Mouse (Mus musculus): ENCODE results near the gene Pphln1.

DNA sequence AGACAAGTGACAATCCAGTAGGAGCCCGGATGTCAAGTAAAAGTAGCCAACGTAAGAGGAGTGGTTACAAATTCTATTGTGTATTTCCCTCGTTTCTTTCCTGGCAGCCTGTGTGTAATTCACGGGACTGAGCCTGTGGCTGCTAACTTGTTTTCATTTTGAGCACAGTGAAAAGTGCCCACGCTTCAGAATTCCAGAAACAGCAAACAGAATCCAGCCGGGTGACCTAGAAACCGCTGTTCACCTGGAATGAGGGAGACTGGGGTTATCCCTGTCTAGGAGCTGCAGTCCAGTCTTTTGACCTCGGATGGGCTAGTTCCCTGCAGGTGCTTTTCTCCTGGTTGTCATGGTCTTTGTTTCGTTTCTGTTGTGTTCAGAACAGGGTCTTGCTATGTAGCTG, 117.2 kb downstream of the Pphln1 start:
- TF ChIP-seq CTCF (IDR thresholded peaks at IDR 0.05; ENCODE audit: borderline replicate concordance, control insufficient read depth, extremely low read depth, insufficient read depth, low read length, poor library complexity): no peak
- no peak for TF ChIP-seq POLR2A (IDR thresholded peaks at IDR 0.05; ENCODE audit: control insufficient read depth, extremely low read depth, insufficient read depth, low read length, poor library complexity)
